Mouse (Mus musculus): Measurements from ENCODE around the gene Atxn1. TPM values are rescaled to one million over a fixed set of nuclear protein-coding genes. Genes with fewer than 3 reads are reported as not detected.

The Atxn1 gene
- total and polyA plus RNA-seq, 2 experiments from 2014 or later: 8.6 to 44.6 TPM

- no peak overlapping the region for H3K9ac ChIP-seq (replicated peaks; ENCODE audit: low read length)
- no peak overlapping the region for H3K27ac ChIP-seq
- WGBS: 67% methylated on average over 3 of the region's 3 CpGs
- H3K36me3 ChIP-seq (ENCODE audit: insufficient read depth, low read length): no peaks in the 10 kb centered on the region
- H3K4me2 ChIP-seq (ENCODE audit: low read depth, low read length): no peak overlapping the region
- no peaks in the 10 kb centered on the region for H3K27me3 ChIP-seq (ENCODE audit: insufficient read depth, low read length)
- no peak overlapping the region for H3K4me3 ChIP-seq (ENCODE audit: low read length)
- H3K4me1 ChIP-seq (ENCODE audit: insufficient read depth, low read length): no peaks in the 10 kb centered on the region
- H3K9me3 ChIP-seq (ENCODE audit: low read length): no peaks in the 10 kb centered on the region
- no peak for ATAC-seq
- TF ChIP-seq CTCF (IDR thresholded peaks at IDR 0.05; ENCODE audit: low read depth): no peak
- DNase-seq (ENCODE audit: low spot score): no peak
Measured at GRCm38 (mm10) chr13:45914117-45914516, 50.7 kb downstream of the Atxn1 start.

- ATAC-seq: no peak
- 0 out of 2 replicates have a peak, but pooled peaks cover under 1% of the 10 kb centered on the region for H3K4me1 ChIP-seq (ENCODE audit: insufficient read depth, low read length)
- H3K9ac ChIP-seq (replicated peaks; ENCODE audit: low read length): no peak overlapping the region
- no peaks in the 10 kb centered on the region for H3K9me3 ChIP-seq (ENCODE audit: low read length)
- 71% methylated on average over 7 of the region's 7 CpGs for WGBS
- no peak overlapping the region for H3K27ac ChIP-seq
- H3K4me2 ChIP-seq (ENCODE audit: low read depth, low read length): no peak overlapping the region
- no peaks in the 10 kb centered on the region for H3K36me3 ChIP-seq (ENCODE audit: insufficient read depth, low read length)
- no peak for DNase-seq (ENCODE audit: low spot score)
- no peak for TF ChIP-seq CTCF (IDR thresholded peaks at IDR 0.05; ENCODE audit: low read depth)
- no peak overlapping the region for H3K4me3 ChIP-seq (ENCODE audit: low read length)
- H3K27me3 ChIP-seq (ENCODE audit: insufficient read depth, low read length): no peaks in the 10 kb centered on the region
Measured at GRCm38 (mm10) chr13:45911848-45912247, 53.0 kb downstream of the Atxn1 start.

DNA sequence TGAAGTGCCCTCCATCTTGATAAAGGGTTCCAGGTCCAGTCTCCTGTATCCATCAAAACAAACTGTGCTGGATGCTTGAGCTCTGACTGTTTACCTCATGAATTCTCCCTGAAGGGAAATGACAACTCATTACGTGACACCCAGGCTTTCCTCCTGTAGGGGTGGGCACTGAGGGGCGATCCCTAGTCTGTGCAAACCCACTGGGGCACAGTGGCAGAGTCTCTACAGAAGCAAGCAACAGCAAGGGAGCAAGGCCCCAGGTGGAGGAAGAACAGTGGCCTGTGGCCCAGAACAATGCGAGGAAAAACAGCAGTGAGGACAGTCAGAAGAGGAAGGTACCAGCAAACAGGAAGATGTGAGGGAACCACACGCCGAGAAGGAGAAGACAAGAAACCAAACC is 53.7 kb downstream of the Atxn1 start:
- WGBS: 90% methylated on average over 5 of the region's 5 CpGs
- no peak overlapping the region for H3K9ac ChIP-seq (replicated peaks; ENCODE audit: low read length)
- H3K27ac ChIP-seq: no peak overlapping the region
- H3K27me3 ChIP-seq (ENCODE audit: insufficient read depth, low read length): no peaks in the 10 kb centered on the region
- H3K4me1 ChIP-seq (ENCODE audit: insufficient read depth, low read length): peaks cover 8% of the 10 kb centered on the region; the same call in 1 of the 2 replicates
- no peaks in the 10 kb centered on the region for H3K9me3 ChIP-seq (ENCODE audit: low read length)
- H3K36me3 ChIP-seq (ENCODE audit: insufficient read depth, low read length): no peaks in the 10 kb centered on the region
- DNase-seq (ENCODE audit: low spot score): no peak
- ATAC-seq: no peak
- H3K4me2 ChIP-seq (ENCODE audit: low read depth, low read length): no peak overlapping the region
- H3K4me3 ChIP-seq (ENCODE audit: low read length): no peak overlapping the region
- no peak for TF ChIP-seq CTCF (IDR thresholded peaks at IDR 0.05; ENCODE audit: low read depth)

DNA sequence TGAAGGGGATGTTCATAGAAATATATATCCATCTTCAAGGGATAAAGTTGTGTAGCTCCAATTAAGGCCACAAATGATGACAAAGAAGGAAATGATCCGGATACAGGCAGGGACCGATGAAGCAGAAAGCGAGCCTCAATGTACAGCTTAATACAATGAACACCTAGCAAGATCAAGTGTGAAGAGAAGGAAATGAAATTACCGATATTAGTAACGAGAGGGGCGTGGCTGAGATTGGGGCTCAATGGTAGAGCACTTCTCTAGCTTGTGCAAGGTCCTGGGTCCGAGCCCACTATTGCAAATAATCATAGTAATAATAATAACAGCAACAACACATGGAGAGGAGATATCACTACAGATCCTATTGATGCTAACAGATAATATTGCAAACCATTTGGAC is 54.5 kb downstream of the Atxn1 start:
- Histone ChIP-seq H3K9me3 (ENCODE audit: low read length) (no peaks in the 10 kb centered on the region), H3K4me1 (ENCODE audit: insufficient read depth, low read length) (peaks cover 8% of the 10 kb centered on the region; the same call in 1 of the 2 replicates), H3K27ac (no peak overlapping the region), H3K9ac (replicated peaks; ENCODE audit: low read length) (no peak overlapping the region), H3K27me3 (ENCODE audit: insufficient read depth, low read length) (no peaks in the 10 kb centered on the region), H3K4me3 (ENCODE audit: low read length) (no peak overlapping the region), H3K36me3 (ENCODE audit: insufficient read depth, low read length) (no peaks in the 10 kb centered on the region), H3K4me2 (ENCODE audit: low read depth, low read length) (no peak overlapping the region)
- DNase-seq (ENCODE audit: low spot score): no peak
- 89% methylated on average over 7 of the region's 7 CpGs for WGBS
- no peak for ATAC-seq
- TF ChIP-seq CTCF (IDR thresholded peaks at IDR 0.05; ENCODE audit: low read depth): no peak

- peak; percentile 80 for ATAC-seq
Measured at GRCm38 (mm10) chr13:45907181-45907691, 57.6 kb downstream of the Atxn1 start.

GRCm38 (mm10) chr13:45906438-45907166 is 58.2 kb downstream of the Atxn1 start:
- H3K4me1 ChIP-seq (ENCODE audit: insufficient read depth, low read length): peaks cover 8% of the 10 kb centered on the region
- H3K4me3 ChIP-seq (ENCODE audit: low read length): no peak overlapping the region
- H3K27ac ChIP-seq: peak overlapping the region; percentile 36; the same call in 1 of the 2 replicates
- 57% methylated on average over 10 of the region's 10 CpGs for WGBS
- TF ChIP-seq CTCF (IDR thresholded peaks at IDR 0.05; ENCODE audit: low read depth): no peak
- H3K9me3 ChIP-seq (ENCODE audit: low read length): no peaks in the 10 kb centered on the region
- no peaks in the 10 kb centered on the region for H3K27me3 ChIP-seq (ENCODE audit: insufficient read depth, low read length)
- DNase-seq (ENCODE audit: low spot score): no peak
- no peaks in the 10 kb centered on the region for H3K36me3 ChIP-seq (ENCODE audit: insufficient read depth, low read length)
- ATAC-seq: no peak; the same call in 1 of the 2 replicates
- no peak overlapping the region for H3K4me2 ChIP-seq (ENCODE audit: low read depth, low read length)
- no peak overlapping the region for H3K9ac ChIP-seq (replicated peaks; ENCODE audit: low read length)

More at GRCm38 (mm10) chr13:45907181-45907691, 57.6 kb downstream of the Atxn1 start:
- 39% methylated on average over 6 of the region's 6 CpGs for WGBS
- H3K9me3 ChIP-seq (ENCODE audit: low read length): no peaks in the 10 kb centered on the region
- H3K9ac ChIP-seq (replicated peaks; ENCODE audit: low read length): no peak overlapping the region
- H3K27me3 ChIP-seq (ENCODE audit: insufficient read depth, low read length): no peaks in the 10 kb centered on the region
- H3K4me3 ChIP-seq (ENCODE audit: low read length): no peak overlapping the region
- peak overlapping the region; percentile 36; the same call in 1 of the 2 replicates for H3K27ac ChIP-seq
- no peaks in the 10 kb centered on the region for H3K36me3 ChIP-seq (ENCODE audit: insufficient read depth, low read length)
- H3K4me1 ChIP-seq (ENCODE audit: insufficient read depth, low read length): peaks cover 8% of the 10 kb centered on the region
- no peak for TF ChIP-seq CTCF (IDR thresholded peaks at IDR 0.05; ENCODE audit: low read depth)
- H3K4me2 ChIP-seq (ENCODE audit: low read depth, low read length): no peak overlapping the region
- DNase-seq (ENCODE audit: low spot score): peak; percentile 83

DNA sequence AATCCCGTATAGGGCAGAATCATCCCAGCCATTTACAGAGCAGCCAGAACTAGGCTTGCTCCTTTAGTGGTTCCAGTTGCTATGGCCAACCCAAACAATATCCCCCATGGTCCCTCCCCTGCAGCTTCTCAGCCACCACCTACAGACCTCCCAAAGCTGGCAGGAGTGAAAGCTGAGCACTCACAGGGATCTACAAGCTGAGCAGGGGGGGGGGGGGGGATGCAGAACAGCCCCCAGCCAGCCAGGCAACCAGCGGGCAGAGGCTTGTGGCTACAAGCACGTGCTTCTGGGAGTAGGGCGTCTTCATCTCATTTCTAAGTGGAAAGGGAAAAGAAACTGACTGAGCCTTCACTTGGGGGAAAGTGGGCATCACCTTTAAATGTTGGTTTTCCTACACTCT is 59.9 kb downstream of the Atxn1 start:
- Histone ChIP-seq H3K9ac (replicated peaks; ENCODE audit: low read length) (no peak overlapping the region), H3K4me2 (ENCODE audit: low read depth, low read length) (0 out of 2 replicates have a peak overlapping the region, but pooled peaks have one; percentile 11), H3K27ac (no peak overlapping the region), H3K4me1 (ENCODE audit: insufficient read depth, low read length) (peaks cover 8% of the 10 kb centered on the region), H3K9me3 (ENCODE audit: low read length) (no peaks in the 10 kb centered on the region), H3K4me3 (ENCODE audit: low read length) (no peak overlapping the region), H3K27me3 (ENCODE audit: insufficient read depth, low read length) (no peaks in the 10 kb centered on the region), H3K36me3 (ENCODE audit: insufficient read depth, low read length) (no peaks in the 10 kb centered on the region)
- DNase-seq (ENCODE audit: low spot score) (peak; percentile 33), ATAC-seq (peak; percentile 62; the same call in 1 of the 2 replicates)
- TF ChIP-seq CTCF (IDR thresholded peaks at IDR 0.05; ENCODE audit: low read depth): no peak
- 41% methylated on average over 4 of the region's 4 CpGs for WGBS

All from hindbrain, postnatal 0 days (tissue).